Mouse (Mus musculus) adrenal gland, adult 8-10 months (tissue): ENCODE measurements around the gene Acot8. TPM values are rescaled to one million over a fixed set of nuclear protein-coding genes. Genes with fewer than 3 reads are reported as not detected.

Experiments
- DNase-seq: peaks from one replicate; pipeline ENCODE4 v3.0.0; 2022
- total RNA-seq, 4 experiments: library from RNA; stranded (reverse); gene quantifications; 2 replicates each; pipeline ENCODE4 v1.2.4; 2022

The Acot8 gene
- total RNA-seq, 4 experiments from 2014 or later = 32.9 to 46.5 (median 39.6) TPM

GRCm38 (mm10) chr2:164779481-164780086, 25.1 kb downstream of the Acot8 start, which contains the start of gene Tnnc2:
Tnnc2 (minus strand) TSS chr2:164779967.
- DNase-seq = no peak

GRCm38 (mm10) chr2:164778809-164779208, 25.9 kb downstream of the Acot8 start:
- no peak for DNase-seq

- DNase-seq = no peak
Observed at GRCm38 (mm10) chr2:164778015-164778287, 26.7 kb downstream of the Acot8 start.

GRCm38 (mm10) chr2:164777246-164778014, 27.3 kb downstream of the Acot8 start:
- DNase-seq = no peak

GRCm38 (mm10) chr2:164776801-164777200, 27.9 kb downstream of the Acot8 start:
- no peak for DNase-seq

GRCm38 (mm10) chr2:164776130-164776529, 28.6 kb downstream of the Acot8 start:
- no peak for DNase-seq

- DNase-seq = no peak
Observed at GRCm38 (mm10) chr2:164773989-164774364, 30.7 kb downstream of the Acot8 start.

- no peak for DNase-seq
Observed at GRCm38 (mm10) chr2:164773229-164773988, 31.3 kb downstream of the Acot8 start.

- DNase-seq = no peak
Observed at GRCm38 (mm10) chr2:164771123-164771522, 33.6 kb downstream of the Acot8 start.

- no peak for DNase-seq
Observed at GRCm38 (mm10) chr2:164770279-164770678, 34.4 kb downstream of the Acot8 start.

- peak; percentile 98 for DNase-seq
Observed at GRCm38 (mm10) chr2:164769258-164770037, 35.2 kb downstream of the Acot8 start, which contains the start of gene Ube2c. Ube2c (plus strand) TSS chr2:164769898.

- DNase-seq = no peak
Observed at GRCm38 (mm10) chr2:164767812-164768540, 36.7 kb downstream of the Acot8 start.

- no peak for DNase-seq
Observed at GRCm38 (mm10) chr2:164765841-164766240, 38.8 kb downstream of the Acot8 start.

- DNase-seq = no peak
Observed at GRCm38 (mm10) chr2:164762593-164762992, 42.1 kb downstream of the Acot8 start.

GRCm38 (mm10) chr2:164761971-164762370, 42.7 kb downstream of the Acot8 start:
- DNase-seq = no peak

- DNase-seq = no peak
Observed at GRCm38 (mm10) chr2:164761502-164761901, 43.2 kb downstream of the Acot8 start.

GRCm38 (mm10) chr2:164760059-164760833, 44.4 kb downstream of the Acot8 start:
- DNase-seq = no peak

- DNase-seq = no peak
Observed at GRCm38 (mm10) chr2:164758692-164759091, 46.0 kb downstream of the Acot8 start.

GRCm38 (mm10) chr2:164757841-164758240, 46.8 kb downstream of the Acot8 start:
- DNase-seq = no peak

GRCm38 (mm10) chr2:164754800-164755199, 49.9 kb downstream of the Acot8 start:
- DNase-seq = no peak

- no peak for DNase-seq
Observed at GRCm38 (mm10) chr2:164754105-164754504, 50.6 kb downstream of the Acot8 start.
